ENCODE assay signal across 30 mouse cellular contexts in genomic region chr19:45155141-45155790, GRCm38 (mm10). TPM values are rescaled to one million over a fixed set of nuclear protein-coding genes. Genes with fewer than 3 reads are reported as not detected.
DNase-seq lines count a peak whose midpoint lies in the region; ATAC-seq and TF ChIP-seq lines count a peak whose summit lies in the region.
"Had no signal": no experiment of that assay in that cellular context is flagged by ENCODE, and none has a peak within 500 bp of the region (broad histone marks: within the 10 kb centered on the region; RNA-seq: fewer than 3 reads in every experiment).

No protein-coding gene starts in this region.

- no peak overlapping the region for H3K9ac ChIP-seq in kidney, embryonic 15.5 days
- H3K9ac ChIP-seq in stomach, embryonic 14.5 days (replicated peaks; ENCODE audit: low read depth, low read length) = no peak overlapping the region
- no peak overlapping the region for H3K9ac ChIP-seq in stomach, postnatal 0 days (ENCODE audit: low read length)
- H3K9ac ChIP-seq: embryonic facial prominence, embryonic 15.5 days; heart, embryonic 12.5 days; hindbrain, embryonic 15.5 days; intestine, embryonic 15.5 days; limb, embryonic 13.5 days; liver, embryonic 13.5 days; lung, embryonic 14.5 days had no signal

- 3% methylated on average over 15 of the region's 15 CpGs for WGBS in kidney, embryonic 15.5 days
- WGBS in stomach, embryonic 14.5 days = 3% methylated on average over 15 of the region's 15 CpGs
- WGBS in stomach, postnatal 0 days = 6% methylated on average over 15 of the region's 15 CpGs
- WGBS in embryonic facial prominence, embryonic 10.5 days = under 1% methylated on average over 15 of the region's 15 CpGs

- DNase-seq in kidney, postnatal 14 days = no peak
- DNase-seq in stomach, postnatal 0 days (ENCODE audit: low spot score) = no peak
- peak; percentile 61 for DNase-seq in embryonic facial prominence, embryonic 10.5 days (ENCODE audit: low spot score)
- DNase-seq in right cerebral cortex, postnatal 36 days (ENCODE audit: low spot score in 2 of 2) = no peak
- DNase-seq: adrenal gland, postnatal 25 days; cerebellum, adult 9-11 months; heart, postnatal 10 days; kidney, adult 8-10 months; kidney, postnatal 25 days; layer of hippocampus, postnatal 36 days; liver, embryonic 13.5 days; lung, embryonic 14.5 days; lung, postnatal 36 days had no signal

- 0 out of 2 replicates have a peak overlapping the region, but pooled peaks have one; percentile 5 for H3K4me3 ChIP-seq in kidney, embryonic 15.5 days (replicated peaks)
- peak overlapping the region; percentile 13; the same call in 1 of the 2 replicates for H3K4me3 ChIP-seq in stomach, embryonic 14.5 days (ENCODE audit: low read depth, low read length)
- H3K4me3 ChIP-seq in stomach, postnatal 0 days (ENCODE audit: low read depth, low read length) = no peak overlapping the region
- 0 out of 2 replicates have a peak overlapping the region, but pooled peaks have one; percentile 0 for H3K4me3 ChIP-seq in embryonic facial prominence, embryonic 10.5 days
- H3K4me3 ChIP-seq: hindbrain, embryonic 15.5 days; intestine, embryonic 15.5 days; limb, embryonic 13.5 days; liver, embryonic 13.5 days had no signal

- H3K9me3 ChIP-seq in kidney, embryonic 15.5 days (replicated peaks) = no peaks in the 10 kb centered on the region
- no peaks in the 10 kb centered on the region for H3K9me3 ChIP-seq in stomach, embryonic 14.5 days (ENCODE audit: control insufficient read depth, low read depth, low read length)
- H3K9me3 ChIP-seq in stomach, postnatal 0 days (ENCODE audit: control insufficient read depth, low read length) = no peaks in the 10 kb centered on the region
- no peaks in the 10 kb centered on the region for H3K9me3 ChIP-seq in embryonic facial prominence, embryonic 10.5 days
- H3K9me3 ChIP-seq: embryonic facial prominence, embryonic 15.5 days; heart, embryonic 12.5 days; hindbrain, embryonic 15.5 days; intestine, embryonic 15.5 days; limb, embryonic 13.5 days; liver, embryonic 13.5 days had no signal

- TF ChIP-seq CTCF in stomach, postnatal 0 days (IDR thresholded peaks at IDR 0.05; ENCODE audit: low read depth) = no peak

- no peak overlapping the region for H3K27ac ChIP-seq in kidney, embryonic 15.5 days
- H3K27ac ChIP-seq in stomach, embryonic 14.5 days (ENCODE audit: low read length) = 0 out of 2 replicates have a peak overlapping the region, but pooled peaks have one; percentile 1
- H3K27ac ChIP-seq in stomach, postnatal 0 days (replicated peaks) = no peak overlapping the region
- no peak overlapping the region for H3K27ac ChIP-seq in embryonic facial prominence, embryonic 10.5 days (replicated peaks)
- H3K27ac ChIP-seq: embryonic facial prominence, embryonic 15.5 days; hindbrain, embryonic 15.5 days; intestine, embryonic 15.5 days; limb, embryonic 13.5 days; liver, embryonic 13.5 days had no signal

- ATAC-seq in kidney, embryonic 15.5 days (replicated peaks; ENCODE audit: low FRiP score) = no peak
- ATAC-seq in stomach, embryonic 14.5 days (ENCODE audit: insufficient number of reproducible peaks, insufficient read depth, low FRiP score, low read depth) = no peak
- no peak for ATAC-seq in stomach, postnatal 0 days (ENCODE audit: low FRiP score, low TSS enrichment)
- ATAC-seq in megakaryocyte, adult 5-6 weeks (ENCODE audit: poor library complexity, severe bottlenecking) = no peak
- ATAC-seq: forebrain, embryonic 14.5 days; intestine, embryonic 15.5 days had no signal

- no peaks in the 10 kb centered on the region for H3K36me3 ChIP-seq in kidney, embryonic 15.5 days
- H3K36me3 ChIP-seq in stomach, embryonic 14.5 days (ENCODE audit: control insufficient read depth, insufficient read depth, low read length) = no peaks in the 10 kb centered on the region
- no peaks in the 10 kb centered on the region for H3K36me3 ChIP-seq in stomach, postnatal 0 days (ENCODE audit: control insufficient read depth, insufficient read depth, low read length)
- no peaks in the 10 kb centered on the region for H3K36me3 ChIP-seq in embryonic facial prominence, embryonic 10.5 days (replicated peaks)
- H3K36me3 ChIP-seq: embryonic facial prominence, embryonic 15.5 days; heart, embryonic 12.5 days; hindbrain, embryonic 15.5 days; intestine, embryonic 15.5 days; limb, embryonic 13.5 days; liver, embryonic 13.5 days had no signal

- peaks cover 100% of the 10 kb centered on the region for H3K27me3 ChIP-seq in kidney, embryonic 15.5 days
- peaks cover 86% of the 10 kb centered on the region for H3K27me3 ChIP-seq in stomach, embryonic 14.5 days (ENCODE audit: control insufficient read depth, insufficient read depth, low read length)
- peaks cover 37% of the 10 kb centered on the region for H3K27me3 ChIP-seq in stomach, postnatal 0 days (ENCODE audit: control insufficient read depth, insufficient read depth, low read length)
- H3K27me3 ChIP-seq in embryonic facial prominence, embryonic 10.5 days (replicated peaks; ENCODE audit: low read depth, poor library complexity, severe bottlenecking) = peaks cover 100% of the 10 kb centered on the region

- TF ChIP-seq EP300 in stomach, postnatal 0 days (optimal IDR thresholded peaks at IDR 0.05) = no peak

- H3K4me1 ChIP-seq in kidney, embryonic 15.5 days = peaks cover 28% of the 10 kb centered on the region
- H3K4me1 ChIP-seq in stomach, embryonic 14.5 days (ENCODE audit: control insufficient read depth, insufficient read depth, low read length) = peaks cover 9% of the 10 kb centered on the region
- H3K4me1 ChIP-seq in stomach, postnatal 0 days (replicated peaks; ENCODE audit: control insufficient read depth, insufficient read depth) = no peaks in the 10 kb centered on the region; the same call in 1 of the 2 replicates
- peaks cover 35% of the 10 kb centered on the region for H3K4me1 ChIP-seq in embryonic facial prominence, embryonic 10.5 days

- no peak overlapping the region for H3K4me2 ChIP-seq in kidney, embryonic 15.5 days
- H3K4me2 ChIP-seq in stomach, embryonic 14.5 days (replicated peaks; ENCODE audit: low read depth, low read length) = peak overlapping the region; percentile 15; the same call in 1 of the 2 replicates
- no peak overlapping the region for H3K4me2 ChIP-seq in stomach, postnatal 0 days (replicated peaks; ENCODE audit: low read depth)
- H3K4me2 ChIP-seq: hindbrain, embryonic 15.5 days; intestine, embryonic 15.5 days; liver, embryonic 13.5 days; lung, embryonic 14.5 days had no signal

RNA-seq across cellular contexts. Expression of gene Tlx1, which starts 4.8 kb away (rescaled TPM):
- not detected in 2 replicates for polyA plus RNA-seq in kidney, embryonic 15.5 days (2015; fragmentation: Nextera tagmentation; extraction: Ambion mirVana)
- polyA plus RNA-seq in stomach, embryonic 14.5 days (2014; fragmentation: Nextera tagmentation; extraction: Ambion mirVana) = 0.12 and 0.86 TPM in 2 replicates
- not detected in 2 replicates for polyA plus RNA-seq in stomach, postnatal 0 days (2015; fragmentation: Nextera tagmentation; extraction: Ambion mirVana)
- 3.1 and 3.3 TPM in 2 replicates for polyA plus RNA-seq in embryonic facial prominence, embryonic 10.5 days (2016; fragmentation: Nextera tagmentation; extraction: Ambion mirVana)
- not detected in 2 replicates for total RNA-seq in megakaryocyte, adult 5-6 weeks (2015)
- total RNA-seq in megakaryocyte, adult 5-6 weeks (2017) = not detected in 2 replicates
- total RNA-seq: adrenal gland, postnatal 25 days; common myeloid progenitor, adult 5-6 weeks; gastrocnemius, adult 8-10 months; granulocyte monocyte progenitor cell, adult 5-6 weeks; layer of hippocampus, adult 8-10 months; layer of hippocampus, postnatal 36 days; left cerebral cortex, postnatal 10 days; megakaryocyte-erythroid progenitor cell, adult 5-6 weeks had no signal
- polyA plus RNA-seq: forebrain, embryonic 14.5 days; frontal cortex, adult 2 months; liver, embryonic 13.5 days; lung, embryonic 14.5 days; urinary bladder, adult 2 months had no signal
